Mouse (Mus musculus) heart, postnatal 25 days (tissue): ENCODE results near the gene Sh3bp2. TPM values are rescaled to one million over a fixed set of nuclear protein-coding genes. Genes with fewer than 3 reads are reported as not detected.
"Not testable (repeated sequence)": the region's sequence is repeated elsewhere in the genome, so short reads cannot be mapped to it uniquely, and the experiment has no call there.

ENCODE experiments used
- DNase-seq: peaks from one replicate; pipeline ENCODE4 v3.0.0; 2022; ENCODE audit warnings: low spot score
- intact Hi-C: fragments of 180-260 bp; cut with DNase I; formaldehyde crosslinking; loops from one replicate; pipeline ENCODE4 v1.15.1; 2025
- total RNA-seq, 2 experiments: library from RNA; stranded (reverse); gene quantifications; 2 replicates each; pipeline ENCODE4 v1.2.3; 2021

Gene Sh3bp2
- total RNA-seq, 2 experiments from 2014 or later: 1.7 to 3.3 TPM

GRCm38 (mm10) chr5:34563854-34564253 is 38.2 kb downstream of the Sh3bp2 start:
- DNase-seq: no peak
- intact Hi-C loops: no loop called here

- intact Hi-C loops: no loop called here
- DNase-seq: no peak
These were observed 38.7 kb downstream of the Sh3bp2 start for GRCm38 (mm10) chr5:34564291-34564690.

- peak; percentile 79 for DNase-seq
- intact Hi-C loops: no loop called here
These were observed 40.1 kb downstream of the Sh3bp2 start for GRCm38 (mm10) chr5:34565545-34566283.

GRCm38 (mm10) chr5:34571551-34571950 is 45.9 kb downstream of the Sh3bp2 start:
- DNase-seq: no peak

GRCm38 (mm10) chr5:34572568-34572967 is 46.9 kb downstream of the Sh3bp2 start:
- intact Hi-C loops, DNase-seq: not testable (repeated sequence)

More at GRCm38 (mm10) chr5:34571551-34571950, 45.9 kb downstream of the Sh3bp2 start:
- intact Hi-C loops: no loop called here

GRCm38 (mm10) chr5:34573268-34574221 is 47.9 kb downstream of the Sh3bp2 start, which contains the start of gene Add1:
Gene Add1 (plus strand): TSS chr5:34573664.
- intact Hi-C loops: no loop called here
- DNase-seq: peak; percentile 97

- no peak for DNase-seq
- intact Hi-C loops: no loop called here
These were observed 49.1 kb downstream of the Sh3bp2 start for GRCm38 (mm10) chr5:34574721-34575120.

GRCm38 (mm10) chr5:34576286-34576685 is 50.6 kb downstream of the Sh3bp2 start:
- DNase-seq: no peak
- intact Hi-C loops: no loop called here

GRCm38 (mm10) chr5:34578038-34578655 is 52.5 kb downstream of the Sh3bp2 start:
- no peak for DNase-seq
- intact Hi-C loops: no loop called here

- intact Hi-C loops: no loop called here
- no peak for DNase-seq
These were observed 53.7 kb downstream of the Sh3bp2 start for GRCm38 (mm10) chr5:34579377-34579776.

GRCm38 (mm10) chr5:34581671-34582313 is 56.2 kb downstream of the Sh3bp2 start:
- intact Hi-C loops, DNase-seq: not testable (repeated sequence)

GRCm38 (mm10) chr5:34582314-34582675 is 56.7 kb downstream of the Sh3bp2 start:
- intact Hi-C loops: no loop called here
- DNase-seq: no peak

GRCm38 (mm10) chr5:34585216-34585615 is 59.6 kb downstream of the Sh3bp2 start:
- intact Hi-C loops: no loop called here
- DNase-seq: no peak

- no peak for DNase-seq
- intact Hi-C loops: no loop called here
These were observed 62.2 kb downstream of the Sh3bp2 start for GRCm38 (mm10) chr5:34587881-34588280.

- DNase-seq: no peak
- intact Hi-C loops: no loop called here
These were observed 64.4 kb downstream of the Sh3bp2 start for GRCm38 (mm10) chr5:34590059-34590458.

- DNase-seq: no peak
- intact Hi-C loops: no loop called here
These were observed 65.1 kb downstream of the Sh3bp2 start for GRCm38 (mm10) chr5:34590702-34591101.

- DNase-seq: no peak
- intact Hi-C loops: no loop called here
These were observed 65.9 kb downstream of the Sh3bp2 start for GRCm38 (mm10) chr5:34591388-34592004.

GRCm38 (mm10) chr5:34592224-34592623 is 66.6 kb downstream of the Sh3bp2 start:
- DNase-seq, intact Hi-C loops: not testable (repeated sequence)

GRCm38 (mm10) chr5:34592666-34593065 is 67.0 kb downstream of the Sh3bp2 start:
- no peak for DNase-seq
- intact Hi-C loops: no loop called here
